Mouse (Mus musculus): ENCODE data around the gene Tmem220.
"Not testable (repeated sequence)": the region's sequence is repeated elsewhere in the genome, so short reads cannot be mapped to it uniquely, and the experiment has no call there.

Gene Tmem220

DNA sequence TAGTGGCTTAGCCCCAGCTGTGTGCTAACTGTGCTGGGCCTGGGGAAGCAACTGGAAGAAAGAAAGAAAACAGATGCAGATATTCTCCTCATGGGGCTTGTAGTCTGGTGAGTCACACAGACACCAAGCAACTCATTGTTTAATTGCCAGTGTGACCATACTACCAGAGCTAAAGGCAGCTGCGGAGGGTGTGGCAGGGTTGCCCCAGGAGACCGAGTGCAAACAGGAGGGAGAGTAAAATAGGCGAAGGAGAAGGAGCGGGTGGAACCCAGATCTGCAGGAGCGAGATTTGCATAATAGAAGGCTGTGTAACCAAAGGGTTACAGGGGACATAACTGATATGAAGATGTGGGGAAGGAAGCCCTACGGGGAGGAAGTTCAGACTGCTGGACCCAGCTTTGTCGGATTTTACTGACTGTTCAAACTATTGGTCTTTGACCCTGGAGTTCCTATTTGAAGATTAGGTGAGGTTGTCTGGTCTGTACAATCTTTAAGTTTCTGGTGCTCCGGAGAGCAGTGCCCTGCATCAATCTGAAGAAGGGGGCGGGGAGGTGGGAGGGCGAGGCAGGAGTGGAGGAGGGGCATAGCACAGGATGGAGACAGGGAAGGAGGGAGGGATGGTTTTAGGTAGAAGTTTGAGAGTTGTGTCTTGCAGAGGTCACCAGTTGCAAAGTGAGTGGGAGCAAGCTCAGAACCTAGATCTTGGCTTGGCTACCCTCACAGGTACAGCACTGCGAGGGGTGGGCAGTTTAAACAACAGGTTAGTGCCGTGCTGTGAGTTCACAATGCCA lies 7.0 kb upstream of the Tmem220 start:
- DNase-seq (ENCODE audit: extremely low read depth, insufficient read length, low spot score) = peak; percentile 54

DNA sequence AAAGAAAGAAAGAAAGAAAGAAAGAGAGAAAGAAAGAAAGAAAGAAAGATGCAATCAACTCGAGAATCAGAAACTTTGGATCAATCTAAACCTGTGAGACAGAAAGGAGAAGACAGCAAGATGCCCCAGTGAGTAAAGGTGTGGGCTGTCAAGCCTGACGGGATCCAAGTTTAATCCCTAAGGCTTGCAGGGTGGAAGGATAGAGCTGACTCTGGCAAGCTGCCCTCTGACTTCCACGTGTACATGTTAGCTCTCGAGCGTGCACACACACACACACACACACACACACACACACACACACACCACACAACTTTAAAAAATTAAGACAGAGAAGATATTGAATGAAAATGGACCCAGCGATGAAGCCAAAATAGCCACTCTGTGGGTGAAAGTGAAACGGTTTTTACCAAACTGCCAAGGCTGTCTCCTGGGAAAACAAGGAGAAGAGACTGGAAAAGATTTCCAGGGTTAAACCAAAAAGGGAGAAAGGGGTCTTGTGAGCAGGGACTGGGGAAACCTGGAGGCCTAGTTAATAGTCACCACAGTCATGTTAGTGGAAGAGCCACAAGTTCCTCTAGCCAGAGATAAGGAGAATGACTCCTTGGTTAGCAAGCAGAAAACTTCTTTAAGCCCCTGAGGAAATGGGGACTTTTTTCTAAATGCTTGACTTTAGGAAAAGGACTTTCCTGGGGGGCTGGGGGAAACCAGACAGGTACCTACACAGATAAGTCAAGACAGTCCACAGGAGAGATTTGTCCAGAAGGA lies 5.1 kb upstream of the Tmem220 start:
- DNase-seq (ENCODE audit: extremely low read depth, insufficient read length, low spot score) = no peak

DNA sequence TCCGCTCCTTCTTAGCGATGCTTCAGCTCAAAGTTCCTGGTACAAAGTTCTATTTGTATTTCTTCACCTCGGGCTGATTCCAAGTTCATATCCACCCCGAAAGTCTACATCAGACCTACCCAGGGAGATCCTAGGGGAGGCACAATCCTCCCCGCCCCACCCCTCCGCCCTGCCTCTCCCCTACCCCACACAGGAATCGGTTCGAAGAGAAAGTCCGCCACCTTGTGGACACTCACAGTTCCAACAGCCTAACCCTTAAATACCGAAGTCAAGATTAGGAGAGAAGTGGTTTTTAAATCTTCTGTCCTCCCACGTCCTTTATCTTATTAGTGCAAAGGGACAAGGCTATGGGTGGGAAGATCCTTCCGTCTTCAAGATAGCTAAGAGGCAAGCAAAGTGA lies 4.0 kb upstream of the Tmem220 start:
- peak; percentile 31 for DNase-seq (ENCODE audit: extremely low read depth, insufficient read length, low spot score)

DNA sequence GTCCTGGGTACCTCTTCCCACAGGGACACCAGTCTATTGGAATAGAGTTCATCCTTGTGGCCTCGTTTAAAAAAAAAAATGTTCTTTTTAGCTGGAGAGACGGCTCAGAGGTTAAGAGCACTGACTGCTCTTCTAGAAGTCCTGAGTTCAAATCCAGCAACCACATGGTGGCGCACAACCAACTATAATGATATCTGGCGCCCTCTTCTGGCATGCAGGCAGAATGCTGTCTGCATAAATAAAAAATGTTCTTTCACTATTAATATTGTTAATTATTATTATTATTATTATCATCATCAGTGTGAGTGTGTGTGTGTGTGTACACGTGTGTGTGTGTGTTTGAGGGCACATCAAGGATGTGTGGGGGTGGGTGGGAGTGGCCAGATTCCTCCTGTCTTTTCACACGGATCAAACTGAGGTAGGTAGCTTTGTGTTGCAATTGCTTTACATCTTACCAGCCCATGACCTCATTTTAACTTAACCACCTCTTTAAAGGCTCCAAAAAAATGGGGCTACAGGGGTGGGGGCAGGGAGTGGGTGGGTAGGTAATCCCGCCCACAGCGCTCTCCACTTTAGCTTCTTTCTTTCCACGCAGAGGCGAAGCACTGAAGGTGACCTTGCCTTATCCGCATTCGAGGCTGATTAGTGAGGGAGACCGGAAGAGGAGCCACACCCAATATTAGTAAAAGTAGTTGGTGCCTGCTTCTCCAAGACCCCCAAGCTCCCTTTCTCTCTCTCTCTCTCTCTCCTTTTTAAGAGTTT lies 2.4 kb upstream of the Tmem220 start:
- no peak for DNase-seq (ENCODE audit: extremely low read depth, insufficient read length, low spot score)

DNA sequence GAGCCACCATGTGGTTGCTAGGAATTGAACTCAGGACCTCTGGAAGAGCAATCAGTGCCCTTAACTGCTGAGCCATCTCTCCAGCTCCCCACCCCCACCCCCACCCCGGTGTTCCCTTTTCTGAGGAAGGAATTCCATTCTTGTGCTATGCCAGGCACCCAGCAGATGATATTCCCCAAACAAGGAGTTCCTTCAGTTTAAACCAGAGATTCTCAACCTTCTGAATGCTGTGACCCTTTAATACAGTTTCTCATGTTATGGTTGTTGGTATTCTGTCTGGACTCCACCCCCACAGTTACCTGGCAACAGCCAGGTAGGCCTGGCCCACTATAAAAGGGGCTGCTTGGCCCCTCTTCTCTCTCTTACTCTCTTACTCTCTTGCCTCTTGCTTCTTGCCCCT lies 1.8 kb upstream of the Tmem220 start:
- not testable (repeated sequence) for DNase-seq (ENCODE audit: extremely low read depth, insufficient read length, low spot score)

DNA sequence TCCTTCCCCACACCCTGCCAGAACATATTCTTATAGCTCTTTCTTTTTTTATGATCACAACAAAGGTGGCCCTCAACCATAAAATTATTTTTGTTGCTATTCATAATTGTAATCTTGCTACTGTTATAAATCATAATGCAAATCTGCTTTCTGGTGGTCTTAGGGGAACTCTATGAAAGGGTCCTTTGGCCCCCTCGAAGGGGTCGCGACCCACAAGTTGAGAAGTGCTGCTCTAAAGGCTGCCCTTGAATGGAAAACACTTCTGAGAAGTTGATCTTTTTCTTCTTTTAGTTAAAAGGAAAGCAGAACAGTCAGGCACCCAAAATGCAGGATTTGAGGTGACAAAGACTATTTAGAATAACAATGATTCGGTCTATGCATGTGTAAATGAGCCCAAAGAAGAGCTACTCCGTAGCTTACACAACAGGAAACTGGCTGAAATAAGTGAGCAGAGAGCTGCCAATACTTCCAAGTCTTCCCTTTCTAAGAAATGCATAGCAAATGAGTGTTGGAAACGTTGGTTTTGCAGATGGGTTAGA lies 1.1 kb upstream of the Tmem220 start:
- DNase-seq (ENCODE audit: extremely low read depth, insufficient read length, low spot score) = no peak

DNA sequence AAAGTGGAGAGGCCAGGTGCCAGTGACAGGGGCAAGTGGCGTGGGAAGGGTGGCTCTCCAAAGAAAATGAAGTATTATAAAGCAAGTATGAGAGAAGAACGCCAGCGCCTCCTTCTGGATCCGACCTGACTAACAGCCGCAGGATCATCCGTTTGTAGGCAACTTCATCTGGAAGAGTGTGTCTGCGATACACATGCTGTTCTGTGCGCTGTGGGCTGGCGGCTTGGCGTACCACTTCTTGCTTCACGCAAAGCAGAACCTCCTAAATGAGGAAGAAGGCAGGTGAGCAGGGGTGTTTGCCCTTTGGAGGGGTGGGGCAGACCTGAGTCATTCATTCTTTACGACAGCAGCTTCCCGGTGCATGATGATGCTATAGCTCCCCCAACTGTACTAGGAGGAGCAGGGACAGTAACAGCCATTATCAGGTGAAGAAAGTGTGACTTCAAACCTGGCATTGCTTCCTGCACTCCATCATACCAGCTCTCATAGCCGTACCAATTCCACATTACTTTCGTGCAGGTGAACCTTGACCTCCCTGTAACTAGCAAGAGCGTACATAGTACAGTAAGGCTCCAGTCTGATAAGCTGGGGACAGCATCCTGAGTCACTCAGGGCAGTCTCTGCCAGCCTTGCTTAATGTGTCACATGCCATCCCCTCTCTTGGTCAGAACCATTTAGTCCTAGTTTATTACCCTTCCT lies 6.1 kb downstream of the Tmem220 start:
- no peak for DNase-seq (ENCODE audit: extremely low read depth, insufficient read length, low spot score)

DNA sequence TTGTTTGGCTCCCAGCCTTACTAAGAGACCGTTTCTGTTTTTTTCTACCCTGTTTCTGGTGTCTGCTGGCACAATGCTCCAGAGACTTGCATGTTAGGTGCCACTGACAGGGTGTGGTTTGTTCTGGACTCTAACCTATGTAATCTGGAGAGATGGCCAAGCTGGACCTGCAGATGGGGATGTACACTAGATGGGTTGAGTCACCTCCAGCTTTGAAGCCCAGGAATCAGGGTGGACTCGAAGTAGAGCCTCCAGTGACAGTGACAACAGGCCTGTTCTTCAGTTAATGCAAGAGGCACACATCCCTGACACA lies 6.6 kb downstream of the Tmem220 start:
- no peak for DNase-seq (ENCODE audit: extremely low read depth, insufficient read length, low spot score)

DNA sequence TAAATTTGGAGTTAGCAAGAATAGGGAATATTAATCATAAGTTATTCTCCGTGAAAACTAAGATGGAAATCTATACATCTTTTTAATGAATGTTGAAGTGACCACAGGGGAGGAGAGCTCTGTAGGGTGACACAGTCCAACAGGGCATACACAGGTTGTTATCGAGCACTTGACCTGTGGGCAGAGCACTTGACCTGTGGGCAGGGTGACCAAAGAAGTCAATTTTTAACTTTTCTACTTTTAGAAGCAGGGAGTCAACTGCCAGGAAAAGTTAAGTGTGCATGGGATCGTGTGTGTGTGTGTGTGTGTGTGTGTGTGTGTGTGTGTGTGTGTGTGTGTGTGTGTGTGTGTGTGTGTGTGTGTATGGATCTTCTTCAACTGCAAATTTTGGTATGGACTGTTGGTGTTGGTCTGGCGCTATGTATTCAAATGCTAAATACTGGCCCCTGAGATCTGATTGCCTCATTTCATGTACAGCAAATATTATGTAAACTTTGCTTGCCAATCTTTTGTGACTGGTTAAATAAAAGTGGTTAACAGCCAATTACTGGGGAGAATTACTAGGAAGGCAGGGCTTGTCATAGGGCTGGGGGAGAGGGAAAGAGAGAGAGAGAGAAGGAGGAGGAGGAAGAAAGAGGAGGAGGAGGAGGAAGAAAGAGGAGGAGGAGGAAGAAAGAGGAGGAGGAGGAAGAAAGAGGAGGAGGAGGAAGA lies 10.0 kb downstream of the Tmem220 start:
- no peak for DNase-seq (ENCODE audit: extremely low read depth, insufficient read length, low spot score)

DNA sequence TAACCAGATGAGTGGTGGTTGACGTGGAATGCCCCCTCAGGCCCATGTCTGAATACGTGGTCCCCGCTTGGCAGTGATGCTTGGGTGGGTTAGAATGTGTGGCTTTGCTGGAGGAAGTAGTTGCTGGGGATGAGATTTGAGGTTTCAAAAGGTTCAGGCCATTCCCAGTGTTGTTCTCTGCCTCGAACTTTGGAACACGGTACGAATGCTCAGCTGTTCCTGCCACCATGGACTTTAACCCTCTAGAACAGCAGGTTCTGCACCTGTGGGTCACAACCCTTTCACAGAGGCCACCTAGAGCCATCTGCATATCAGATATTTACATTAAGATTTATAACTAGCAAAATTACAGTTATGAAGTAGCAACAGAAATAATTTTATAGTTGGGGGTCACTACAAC lies 11.3 kb downstream of the Tmem220 start:
- no peak for DNase-seq (ENCODE audit: extremely low read depth, insufficient read length, low spot score)

DNA sequence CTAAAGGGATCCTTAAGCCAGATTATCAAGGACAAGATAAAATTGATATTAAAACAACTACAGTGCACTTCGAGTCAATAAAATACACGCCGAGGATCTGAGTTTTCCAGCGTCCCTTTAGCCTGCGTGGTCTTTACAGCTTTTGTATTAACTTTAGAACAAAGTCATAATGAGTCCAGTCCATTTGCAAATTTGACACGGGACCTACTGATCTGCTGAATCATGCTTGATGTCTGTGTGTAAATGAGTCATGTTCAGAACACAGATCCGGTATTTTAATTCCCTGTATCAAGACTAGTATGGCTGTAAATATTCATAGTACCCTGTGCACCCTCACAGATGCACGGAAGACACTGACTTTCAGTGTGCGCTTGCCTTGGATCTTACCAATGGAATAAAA lies 11.9 kb downstream of the Tmem220 start:
- no peak for DNase-seq (ENCODE audit: extremely low read depth, insufficient read length, low spot score)

DNA sequence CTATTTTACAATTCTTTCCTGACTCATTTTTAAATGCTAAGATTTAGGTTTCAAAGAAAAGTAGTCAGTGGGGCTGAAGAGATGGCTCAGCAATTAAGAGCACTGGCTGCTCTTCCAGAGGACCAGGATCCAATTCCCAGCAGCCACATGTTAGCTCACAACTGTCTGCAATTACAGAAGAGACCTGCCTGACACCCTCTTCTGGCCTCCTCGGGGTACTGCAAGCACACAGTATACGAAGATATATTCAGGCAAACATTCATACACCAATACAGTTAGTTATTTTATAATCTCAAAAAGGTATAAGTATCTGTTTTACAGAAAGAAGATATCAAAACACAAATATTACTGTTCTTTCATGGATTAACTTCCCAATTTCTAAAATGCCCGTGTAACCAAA lies 14.8 kb downstream of the Tmem220 start:
- no peak for DNase-seq (ENCODE audit: extremely low read depth, insufficient read length, low spot score)

DNA sequence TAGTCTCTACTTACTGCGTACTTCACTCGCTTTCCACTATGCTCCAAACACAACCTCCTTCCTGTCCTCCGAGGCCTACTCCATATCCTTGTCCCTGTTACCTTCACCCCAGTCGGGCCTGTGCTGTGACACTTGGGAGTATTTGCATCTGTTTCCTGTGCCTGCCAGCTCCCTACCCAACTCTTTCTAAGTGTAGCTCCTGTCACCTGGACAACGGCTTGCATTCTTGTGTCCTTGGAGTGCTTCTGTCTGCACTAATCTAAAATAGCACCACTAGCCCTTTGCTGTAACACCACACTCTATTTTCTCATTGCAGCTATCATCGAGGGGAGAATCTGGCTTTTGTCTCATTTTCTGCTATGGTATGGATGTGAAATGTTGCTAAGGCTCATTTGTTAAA lies 15.5 kb downstream of the Tmem220 start:
- DNase-seq (ENCODE audit: extremely low read depth, insufficient read length, low spot score) = no peak

DNA sequence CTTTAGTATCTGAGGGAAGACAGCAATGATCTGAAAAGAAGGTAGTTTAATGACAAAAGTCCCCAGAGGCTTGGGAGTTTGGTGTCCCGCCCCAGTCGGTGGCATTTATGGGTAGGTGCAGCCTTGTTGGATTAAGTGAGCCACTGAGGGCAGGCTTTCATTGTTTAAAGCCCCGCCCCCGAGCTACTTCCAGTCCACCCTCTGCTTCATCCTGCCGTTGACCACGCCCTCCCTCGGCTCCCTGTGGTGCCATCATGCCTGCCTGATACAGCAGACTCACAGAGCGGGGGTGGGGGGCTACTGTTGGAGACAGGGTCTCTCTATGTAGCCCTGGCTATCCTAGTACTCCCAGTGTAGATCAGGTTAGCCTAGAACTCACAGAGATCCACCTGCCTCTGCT lies 18.1 kb downstream of the Tmem220 start:
- DNase-seq (ENCODE audit: extremely low read depth, insufficient read length, low spot score) = no peak

DNA sequence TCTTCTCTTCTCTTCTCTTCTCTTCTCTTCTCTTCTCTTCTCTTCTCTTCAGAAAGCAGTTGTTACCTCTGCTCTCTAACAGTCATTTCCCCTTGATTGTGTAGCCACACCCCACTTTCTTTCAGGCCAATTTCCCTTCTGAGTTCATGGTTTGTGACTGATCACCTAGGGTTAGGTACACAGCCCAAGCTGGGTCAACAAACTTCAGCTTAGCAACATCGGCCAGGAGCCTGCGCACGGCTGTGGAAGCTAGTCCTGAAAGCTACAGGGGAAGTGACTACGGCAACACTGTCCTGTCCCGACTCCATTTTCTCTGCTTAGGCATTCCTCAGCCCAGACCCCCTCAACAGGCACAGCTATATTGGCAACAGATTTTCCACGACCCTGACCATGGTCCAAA lies 20.0 kb downstream of the Tmem220 start:
- no peak for DNase-seq (ENCODE audit: extremely low read depth, insufficient read length, low spot score)

DNA sequence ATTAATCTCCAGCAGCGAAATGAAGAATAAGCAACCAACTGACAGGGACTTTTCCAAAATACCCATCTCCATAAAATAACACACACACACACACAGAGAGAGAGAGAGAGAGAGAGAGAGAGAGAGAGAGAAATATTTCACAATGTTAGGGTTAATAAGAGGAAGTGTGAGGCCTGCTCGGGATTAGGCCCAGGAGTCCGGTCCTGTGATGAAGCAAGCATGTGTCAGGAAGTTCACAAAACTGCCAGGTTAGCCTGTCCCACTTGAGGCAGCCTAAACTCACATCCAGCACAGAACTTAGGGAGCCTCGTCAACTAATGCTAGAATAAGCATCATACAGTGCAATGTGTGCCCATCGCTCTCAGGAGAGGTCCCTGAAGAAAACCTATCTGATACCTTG lies 22.2 kb downstream of the Tmem220 start:
- DNase-seq (ENCODE audit: extremely low read depth, insufficient read length, low spot score) = no peak

DNA sequence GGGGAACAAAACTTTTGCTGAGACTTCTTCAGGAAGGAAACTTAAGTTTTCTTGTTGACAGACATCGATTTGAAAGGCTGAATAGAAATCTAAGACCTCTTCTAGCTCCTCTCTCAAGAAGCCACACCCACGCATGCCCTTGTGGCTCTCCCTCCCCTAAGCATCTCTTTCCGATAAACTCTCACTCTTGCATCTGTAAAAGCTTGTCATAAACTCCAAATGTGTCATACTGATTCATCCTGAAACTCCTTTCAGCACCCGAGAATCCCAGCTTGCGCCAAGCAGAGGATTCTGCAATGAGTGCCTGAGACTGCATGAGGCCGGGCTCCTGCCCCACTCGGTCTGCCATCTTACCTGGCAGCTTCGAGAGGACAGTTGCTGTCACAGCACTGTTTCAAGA lies 23.5 kb downstream of the Tmem220 start:
- no peak for DNase-seq (ENCODE audit: extremely low read depth, insufficient read length, low spot score)

DNA sequence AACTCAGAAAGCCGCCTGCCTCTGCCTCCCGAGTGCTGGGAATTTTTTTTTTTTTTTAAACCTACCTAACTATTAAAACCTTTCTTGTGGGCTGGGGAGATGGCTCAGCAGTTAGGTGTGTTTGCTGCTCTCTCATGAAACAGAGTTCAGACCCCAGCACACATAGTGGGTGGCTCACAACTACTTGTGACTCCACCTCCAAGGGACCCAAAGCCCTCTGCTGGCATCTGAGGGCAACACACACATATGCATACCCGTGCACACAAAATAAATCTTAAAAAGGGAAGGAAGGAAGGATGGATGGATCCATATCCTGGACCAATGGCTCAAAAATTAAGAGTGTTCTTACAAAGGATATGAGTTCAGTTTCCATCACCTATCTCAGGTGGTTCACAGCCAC lies 24.3 kb downstream of the Tmem220 start:
- DNase-seq (ENCODE audit: extremely low read depth, insufficient read length, low spot score) = no peak

DNA sequence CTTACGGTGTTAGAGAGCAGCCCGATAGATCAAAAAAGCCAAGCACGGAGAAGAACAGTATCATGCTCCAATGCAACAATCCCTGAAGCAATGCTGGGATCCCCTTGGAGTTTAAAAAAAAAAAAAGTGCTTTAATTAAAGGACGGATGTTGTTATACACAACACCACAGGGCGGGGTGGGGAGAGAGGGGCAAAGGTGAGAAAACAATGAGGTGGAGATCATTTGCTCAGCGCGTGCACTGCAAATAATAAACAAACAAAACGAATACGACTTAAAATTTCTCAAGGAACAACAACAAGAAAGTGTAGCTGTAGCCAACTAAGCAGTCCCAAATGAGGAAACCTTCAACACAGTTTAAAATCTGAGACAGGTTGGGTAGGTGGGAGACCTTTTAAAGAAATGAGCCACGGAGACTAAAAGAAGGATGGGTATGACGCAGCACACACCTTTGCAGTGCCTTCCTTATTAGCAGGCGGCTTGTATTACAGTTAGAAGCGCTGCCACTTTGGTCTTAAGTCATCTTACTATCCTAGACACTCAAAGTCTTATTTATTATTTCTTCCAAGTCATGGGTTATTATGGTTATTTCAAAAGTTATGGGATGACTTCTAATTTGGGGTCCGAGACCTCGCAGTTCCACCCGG lies 26.8 kb downstream of the Tmem220 start:
- DNase-seq (ENCODE audit: extremely low read depth, insufficient read length, low spot score) = peak; percentile 14

Measured in 3134 (cell line).